Mouse (Mus musculus): Measurements from ENCODE around the gene Fxr2. TPM values are rescaled to one million over a fixed set of nuclear protein-coding genes. Genes with fewer than 3 reads are reported as not detected.
"Not testable (repeated sequence)": the region's sequence is repeated elsewhere in the genome, so short reads cannot be mapped to it uniquely, and the experiment has no call there.

The Fxr2 gene
- total RNA-seq, 2 experiments from 2014 or later, result 36.4 to 83.1 TPM

DNA sequence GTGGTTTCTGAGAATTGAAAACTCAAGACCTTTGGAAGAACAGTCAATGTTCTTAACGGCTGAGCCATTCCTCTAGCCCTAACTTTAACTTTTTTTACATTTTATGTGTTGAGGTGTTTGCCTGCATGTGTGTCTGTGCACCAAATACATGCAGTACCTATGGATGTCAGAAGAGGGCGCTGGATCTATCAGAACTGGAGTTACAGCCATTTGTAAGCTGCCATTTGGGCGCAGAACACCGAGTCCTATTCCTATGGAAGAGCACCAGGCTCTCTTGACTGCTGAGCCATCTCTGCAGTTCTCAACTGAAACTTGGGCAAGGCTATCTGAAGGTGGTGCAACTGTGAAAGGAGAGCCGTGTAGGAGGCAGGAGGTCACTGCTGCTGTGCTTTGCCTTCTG lies 65.8 kb downstream of the Fxr2 start:
- ATAC-seq (replicated peaks; ENCODE audit: low FRiP score, low TSS enrichment, poor library complexity, severe bottlenecking), result no peak

- ATAC-seq (replicated peaks; ENCODE audit: low FRiP score, low TSS enrichment, poor library complexity, severe bottlenecking), result no peak
These were observed 66.8 kb downstream of the Fxr2 start for GRCm38 (mm10) chr11:69699595-69699994.

DNA sequence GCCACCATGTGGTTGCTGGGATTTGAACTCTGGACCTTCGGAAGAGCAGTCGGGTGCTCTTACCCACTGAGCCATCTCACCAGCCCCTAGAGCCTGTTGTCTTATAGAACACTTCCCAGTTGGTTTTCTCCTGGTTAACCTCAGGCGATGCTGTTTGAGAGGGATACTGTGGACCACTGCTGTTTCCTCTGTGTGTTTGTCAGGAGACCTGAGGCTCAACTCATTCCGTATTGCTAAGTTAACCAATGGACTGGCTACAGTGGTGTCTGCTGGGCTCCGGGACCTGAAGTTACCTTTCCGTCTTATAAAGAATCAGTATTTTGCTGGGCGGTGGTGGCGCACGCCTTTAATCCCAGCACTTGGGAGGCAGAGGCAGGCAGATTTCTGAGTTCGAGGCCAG lies 70.1 kb downstream of the Fxr2 start:
- not testable (repeated sequence) for ATAC-seq (replicated peaks; ENCODE audit: low FRiP score, low TSS enrichment, poor library complexity, severe bottlenecking)

Other genes with a start within 250 kb of the Fxr2 start
Only the 30 nearest of the 34 such genes appear.
- gene Tmem88, start 234.8 kb upstream of the Fxr2 start, total RNA-seq (2014; fragmentation: Nextera tagmentation), result 0.37 TPM in 1 of 2 replicates, not detected in the other
- gene Tmem88, start 234.8 kb upstream of the Fxr2 start, total RNA-seq (2017), result not detected in 2 replicates
- 19.3 and 22.1 TPM in 2 replicates for gene Kdm6b, start 219.3 kb upstream of the Fxr2 start, total RNA-seq (2014; fragmentation: Nextera tagmentation)
- 1.6 and 2.7 TPM in 2 replicates for gene Kdm6b, start 219.3 kb upstream of the Fxr2 start, total RNA-seq (2017)
- gene Dnah2, start 83.9 kb upstream of the Fxr2 start, total RNA-seq (2014; fragmentation: Nextera tagmentation), result not detected in 2 replicates
- gene Dnah2, start 83.9 kb upstream of the Fxr2 start, total RNA-seq (2017), result not detected in 2 replicates
- gene Efnb3, start 72.8 kb upstream of the Fxr2 start, total RNA-seq (2014; fragmentation: Nextera tagmentation), result 1.3 and 3.0 TPM in 2 replicates
- 0.50 and 0.52 TPM in 2 replicates for gene Efnb3, start 72.8 kb upstream of the Fxr2 start, total RNA-seq (2017)
- 36.5 and 51.0 TPM in 2 replicates for gene Wrap53, start 52.7 kb upstream of the Fxr2 start, total RNA-seq (2014; fragmentation: Nextera tagmentation)
- gene Wrap53, start 52.7 kb upstream of the Fxr2 start, total RNA-seq (2017), result 9.6 and 14.5 TPM in 2 replicates
- 286 and 348 TPM in 2 replicates for gene Trp53, start 52.6 kb upstream of the Fxr2 start, total RNA-seq (2014; fragmentation: Nextera tagmentation)
- 59.0 and 109 TPM in 2 replicates for gene Trp53, start 52.6 kb upstream of the Fxr2 start, total RNA-seq (2017)
- 291 and 408 TPM in 2 replicates for gene Atp1b2, start 27.0 kb upstream of the Fxr2 start, total RNA-seq (2014; fragmentation: Nextera tagmentation)
- 32.8 and 68.9 TPM in 2 replicates for gene Atp1b2, start 27.0 kb upstream of the Fxr2 start, total RNA-seq (2017)
- not detected in 2 replicates for gene Shbg, start 15.1 kb upstream of the Fxr2 start, total RNA-seq (2014; fragmentation: Nextera tagmentation)
- not detected in 2 replicates for gene Shbg, start 15.1 kb upstream of the Fxr2 start, total RNA-seq (2017)
- not detected in 2 replicates for gene Sat2, start 11.0 kb upstream of the Fxr2 start, total RNA-seq (2014; fragmentation: Nextera tagmentation)
- gene Sat2, start 11.0 kb upstream of the Fxr2 start, total RNA-seq (2017), result not detected in 2 replicates
- 0.45 TPM in 1 of 2 replicates, not detected in the other for gene Sox15, start 22.3 kb downstream of the Fxr2 start, total RNA-seq (2014; fragmentation: Nextera tagmentation)
- not detected in 2 replicates for gene Sox15, start 22.3 kb downstream of the Fxr2 start, total RNA-seq (2017)
- gene Mpdu1, start 29.7 kb downstream of the Fxr2 start, total RNA-seq (2014; fragmentation: Nextera tagmentation), result 47.6 and 58.3 TPM in 2 replicates
- 40.6 and 41.1 TPM in 2 replicates for gene Mpdu1, start 29.7 kb downstream of the Fxr2 start, total RNA-seq (2017)
- 5.1 and 6.3 TPM in 2 replicates for gene Cd68, start 33.2 kb downstream of the Fxr2 start, total RNA-seq (2014; fragmentation: Nextera tagmentation)
- gene Cd68, start 33.2 kb downstream of the Fxr2 start, total RNA-seq (2017), result 3.4 and 6.5 TPM in 2 replicates
- gene Eif4a1, start 39.4 kb downstream of the Fxr2 start, total RNA-seq (2014; fragmentation: Nextera tagmentation), result 918 and 983 TPM in 2 replicates
- gene Eif4a1, start 39.4 kb downstream of the Fxr2 start, total RNA-seq (2017), result 973 and 1,155 TPM in 2 replicates
- 96.1 and 117 TPM in 2 replicates for gene Senp3, start 49.1 kb downstream of the Fxr2 start, total RNA-seq (2014; fragmentation: Nextera tagmentation)
- gene Senp3, start 49.1 kb downstream of the Fxr2 start, total RNA-seq (2017), result 98.4 and 120 TPM in 2 replicates
- 5.0 and 6.5 TPM in 2 replicates for gene Tnfsf13, start 52.8 kb downstream of the Fxr2 start, total RNA-seq (2014; fragmentation: Nextera tagmentation)
- gene Tnfsf13, start 52.8 kb downstream of the Fxr2 start, total RNA-seq (2017), result 11.7 and 23.0 TPM in 2 replicates
- gene Tnfsf12, start 62.9 kb downstream of the Fxr2 start, total RNA-seq (2014; fragmentation: Nextera tagmentation), result 4.7 TPM in 1 of 2 replicates, not detected in the other
- 0.47 TPM in 1 of 2 replicates, not detected in the other for gene Tnfsf12, start 62.9 kb downstream of the Fxr2 start, total RNA-seq (2017)
- 0.20 TPM in 1 of 2 replicates, not detected in the other for gene Tnfsfm13, start 63.1 kb downstream of the Fxr2 start, total RNA-seq (2014; fragmentation: Nextera tagmentation)
- 0.80 and 1.4 TPM in 2 replicates for gene Tnfsfm13, start 63.1 kb downstream of the Fxr2 start, total RNA-seq (2017)
- 106 TPM in 2 replicates for gene Polr2a, start 125.6 kb downstream of the Fxr2 start, total RNA-seq (2014; fragmentation: Nextera tagmentation)
- 11.9 and 26.6 TPM in 2 replicates for gene Polr2a, start 125.6 kb downstream of the Fxr2 start, total RNA-seq (2017)
- not detected in 2 replicates for gene Slc35g3, start 129.0 kb downstream of the Fxr2 start, total RNA-seq (2014; fragmentation: Nextera tagmentation)
- gene Slc35g3, start 129.0 kb downstream of the Fxr2 start, total RNA-seq (2017), result not detected in 2 replicates
- gene Zbtb4, start 132.9 kb downstream of the Fxr2 start, total RNA-seq (2014; fragmentation: Nextera tagmentation), result 2.8 and 4.0 TPM in 2 replicates
- gene Zbtb4, start 132.9 kb downstream of the Fxr2 start, total RNA-seq (2017), result 1.1 and 2.1 TPM in 2 replicates
- gene Chrnb1, start 163.0 kb downstream of the Fxr2 start, total RNA-seq (2014; fragmentation: Nextera tagmentation), result 2.3 TPM in 1 of 2 replicates, not detected in the other
- 0.28 and 1.9 TPM in 2 replicates for gene Chrnb1, start 163.0 kb downstream of the Fxr2 start, total RNA-seq (2017)
- gene Fgf11, start 168.9 kb downstream of the Fxr2 start, total RNA-seq (2014; fragmentation: Nextera tagmentation), result 0.57 and 0.63 TPM in 2 replicates
- gene Fgf11, start 168.9 kb downstream of the Fxr2 start, total RNA-seq (2017), result 2.3 TPM in 1 of 2 replicates, not detected in the other
- gene Tmem102, start 172.6 kb downstream of the Fxr2 start, total RNA-seq (2014; fragmentation: Nextera tagmentation), result not detected in 2 replicates
- gene Tmem102, start 172.6 kb downstream of the Fxr2 start, total RNA-seq (2017), result not detected in 2 replicates
- gene Gm39566, start 182.3 kb downstream of the Fxr2 start, total RNA-seq (2014; fragmentation: Nextera tagmentation), result not detected in 2 replicates
- not detected in 2 replicates for gene Gm39566, start 182.3 kb downstream of the Fxr2 start, total RNA-seq (2017)
- gene Spem2, start 185.5 kb downstream of the Fxr2 start, total RNA-seq (2014; fragmentation: Nextera tagmentation), result not detected in 2 replicates
- gene Spem2, start 185.5 kb downstream of the Fxr2 start, total RNA-seq (2017), result not detected in 2 replicates
- not detected in 2 replicates for gene Spem1, start 189.2 kb downstream of the Fxr2 start, total RNA-seq (2014; fragmentation: Nextera tagmentation)
- gene Spem1, start 189.2 kb downstream of the Fxr2 start, total RNA-seq (2017), result not detected in 2 replicates
- 7.9 and 8.3 TPM in 2 replicates for gene Nlgn2, start 204.8 kb downstream of the Fxr2 start, total RNA-seq (2014; fragmentation: Nextera tagmentation)
- gene Nlgn2, start 204.8 kb downstream of the Fxr2 start, total RNA-seq (2017), result 2.9 and 3.8 TPM in 2 replicates
- gene Tmem256, start 205.5 kb downstream of the Fxr2 start, total RNA-seq (2014; fragmentation: Nextera tagmentation), result 166 and 210 TPM in 2 replicates
- 64.8 and 66.7 TPM in 2 replicates for gene Tmem256, start 205.5 kb downstream of the Fxr2 start, total RNA-seq (2017)
- 54.7 and 61.3 TPM in 2 replicates for gene Plscr3, start 213.4 kb downstream of the Fxr2 start, total RNA-seq (2014; fragmentation: Nextera tagmentation)
- gene Plscr3, start 213.4 kb downstream of the Fxr2 start, total RNA-seq (2017), result 14.5 and 14.8 TPM in 2 replicates
- gene Tnk1, start 225.7 kb downstream of the Fxr2 start, total RNA-seq (2014; fragmentation: Nextera tagmentation), result 0.48 TPM in 1 of 2 replicates, not detected in the other
- 0.34 TPM in 1 of 2 replicates, not detected in the other for gene Tnk1, start 225.7 kb downstream of the Fxr2 start, total RNA-seq (2017)

All from megakaryocyte-erythroid progenitor cell, adult 5-6 weeks (primary cell).